Mouse (Mus musculus) cerebellum, adult (tissue): Measurements from ENCODE around the gene Gm17334.
A peak's percentile ranks its signal among the peaks of the same experiment; 100 is the strongest.

Experiments used
- ATAC-seq: cut with Nextera tagmentation; 2 replicates; pipeline ENCODE4 v1.9.2; 2017; ENCODE audit warnings: mild to moderate bottlenecking, moderate library complexity, mixed read lengths; ENCODE audit not compliant: insufficient number of reproducible peaks, low FRiP score, low TSS enrichment

Gene Gm17334

DNA sequence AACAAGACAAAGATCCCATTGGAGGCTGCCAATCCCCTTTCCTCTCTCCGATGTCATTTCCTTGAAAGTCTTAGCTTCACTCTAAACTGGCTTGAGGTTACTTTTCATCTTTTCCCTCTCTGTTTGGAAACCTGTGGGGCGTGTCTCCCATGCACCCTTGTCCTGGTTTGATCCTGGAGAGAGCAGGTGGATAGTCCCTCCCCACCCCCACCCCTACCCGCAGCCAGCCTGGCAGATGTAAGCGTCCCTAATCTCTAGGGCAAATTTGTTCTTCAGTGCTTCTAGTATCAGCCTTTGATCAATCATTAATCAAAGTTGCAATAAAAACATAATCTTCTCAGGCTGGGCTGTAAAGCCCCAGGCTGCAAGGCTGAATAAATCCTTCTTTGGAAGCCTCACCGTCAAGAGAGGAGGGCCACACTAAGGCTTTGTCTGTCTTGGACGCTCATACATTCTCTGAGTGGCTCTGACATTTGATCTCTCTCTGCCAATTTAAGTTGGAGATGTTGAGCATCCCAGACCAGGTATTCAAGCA lies 24.5 kb upstream of the Gm17334 start:
- no peak for ATAC-seq

- ATAC-seq, result no peak; the same call in 1 of the 2 replicates
Measured at GRCm38 (mm10) chr11:53796409-53797151, 23.6 kb upstream of the Gm17334 start.

GRCm38 (mm10) chr11:53795813-53796212 lies 22.8 kb upstream of the Gm17334 start:
- ATAC-seq, result no peak

DNA sequence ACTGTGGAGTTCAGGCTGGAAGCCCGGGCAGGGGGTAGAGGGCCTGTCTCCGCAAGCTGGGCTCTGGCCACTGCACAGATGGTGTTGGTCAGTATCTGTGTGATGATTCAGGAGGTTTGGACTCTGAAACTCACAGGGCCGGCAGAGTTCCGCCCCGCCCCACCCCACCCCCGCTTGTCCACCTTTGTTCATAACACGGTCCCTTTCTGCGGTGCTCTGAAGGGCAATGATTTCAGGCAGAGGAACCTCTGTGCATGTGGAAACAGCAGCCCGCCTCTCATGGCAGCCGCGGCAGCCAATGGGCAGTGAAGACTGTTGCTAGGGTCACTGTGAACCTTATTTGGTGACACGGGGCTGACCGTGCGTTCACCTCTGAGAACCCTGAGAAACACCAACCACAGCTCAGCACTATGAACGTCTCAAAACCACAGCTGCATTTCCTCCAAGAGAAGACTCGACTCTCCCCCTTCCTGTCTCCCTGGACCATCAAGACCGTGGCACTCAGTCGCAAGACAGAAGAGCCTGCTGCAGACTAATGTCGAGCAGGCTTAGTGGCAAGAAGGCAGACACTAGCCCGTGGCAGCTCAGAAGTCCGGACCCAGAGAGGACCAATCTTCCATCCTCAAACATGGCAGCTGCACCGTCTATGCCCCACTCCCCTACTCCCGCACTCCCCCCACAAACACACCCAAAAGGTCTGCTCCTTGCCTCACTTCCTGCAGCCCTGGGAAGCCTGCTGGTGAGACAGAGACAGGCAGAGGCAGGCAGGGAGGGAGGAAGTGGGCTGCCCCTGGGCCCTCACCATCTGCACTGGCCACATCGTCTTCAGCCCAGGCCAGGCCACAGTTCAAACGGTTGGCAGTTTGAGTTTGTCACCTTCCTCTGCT lies 21.9 kb upstream of the Gm17334 start:
- no peak for ATAC-seq

- no peak for ATAC-seq
Measured at GRCm38 (mm10) chr11:53794015-53794414, 21.0 kb upstream of the Gm17334 start.

- ATAC-seq, result no peak
Measured at GRCm38 (mm10) chr11:53792986-53793385, 20.0 kb upstream of the Gm17334 start.

- ATAC-seq, result no peak
Measured at GRCm38 (mm10) chr11:53789277-53789676, 16.3 kb upstream of the Gm17334 start.

GRCm38 (mm10) chr11:53788196-53788595 lies 15.2 kb upstream of the Gm17334 start:
- ATAC-seq, result no peak

GRCm38 (mm10) chr11:53786058-53787031 lies 13.4 kb upstream of the Gm17334 start:
- ATAC-seq, result peak; percentile 31; the same call in 1 of the 2 replicates

- no peak for ATAC-seq
Measured at GRCm38 (mm10) chr11:53785311-53785936, 12.4 kb upstream of the Gm17334 start.

DNA sequence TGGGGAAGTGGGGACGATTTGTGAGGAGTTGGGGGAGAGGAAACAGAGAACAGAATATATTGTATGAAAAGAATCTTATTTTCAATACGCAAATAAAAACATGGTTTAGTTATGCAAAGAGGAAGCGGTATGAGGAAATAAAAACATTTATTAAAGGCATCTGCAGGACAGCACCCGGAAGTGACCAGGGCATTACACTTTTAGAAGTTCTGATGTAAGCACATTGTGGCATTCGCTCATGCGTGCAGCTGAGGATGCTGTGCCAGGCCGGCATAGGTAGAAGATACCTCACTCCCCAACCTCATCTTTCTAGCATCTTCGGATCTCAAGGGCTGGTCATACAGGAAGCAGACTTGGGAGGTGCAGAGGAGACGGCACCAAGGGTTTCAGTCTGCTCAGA lies 10.3 kb upstream of the Gm17334 start:
- no peak for ATAC-seq

GRCm38 (mm10) chr11:53781964-53782363 lies 9.0 kb upstream of the Gm17334 start:
- no peak for ATAC-seq

DNA sequence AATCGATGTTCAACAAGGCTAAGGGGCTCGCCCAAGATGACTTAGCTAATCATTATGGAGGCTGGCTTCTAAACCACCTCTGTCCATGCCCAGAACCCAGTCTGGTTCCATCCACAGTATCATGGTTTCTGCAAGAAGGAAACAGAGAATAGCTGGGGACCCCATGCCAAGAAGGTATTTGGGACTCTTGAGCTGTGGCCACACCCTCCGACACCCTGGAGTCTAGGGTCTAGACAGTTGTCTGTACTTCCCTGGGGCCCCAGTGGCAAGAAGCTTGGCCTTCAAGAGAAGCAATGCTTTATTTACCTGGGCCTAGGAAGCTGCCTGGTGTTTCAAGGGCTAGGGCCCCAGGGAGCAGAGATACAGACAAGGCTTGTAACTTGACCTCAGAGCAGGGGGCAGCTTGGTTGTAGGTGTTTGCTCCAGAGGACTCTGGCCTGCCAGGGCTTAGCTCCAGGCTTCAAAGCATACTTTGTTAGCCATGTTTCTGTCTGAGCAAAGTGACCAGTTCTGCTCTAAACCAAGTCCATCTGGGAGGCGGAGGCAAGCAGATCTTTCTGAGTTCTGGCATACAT lies 8.3 kb upstream of the Gm17334 start:
- ATAC-seq, result no peak

GRCm38 (mm10) chr11:53780262-53780661 lies 7.3 kb upstream of the Gm17334 start:
- ATAC-seq, result no peak

- no peak for ATAC-seq
Measured at GRCm38 (mm10) chr11:53779808-53780207, 6.8 kb upstream of the Gm17334 start.

DNA sequence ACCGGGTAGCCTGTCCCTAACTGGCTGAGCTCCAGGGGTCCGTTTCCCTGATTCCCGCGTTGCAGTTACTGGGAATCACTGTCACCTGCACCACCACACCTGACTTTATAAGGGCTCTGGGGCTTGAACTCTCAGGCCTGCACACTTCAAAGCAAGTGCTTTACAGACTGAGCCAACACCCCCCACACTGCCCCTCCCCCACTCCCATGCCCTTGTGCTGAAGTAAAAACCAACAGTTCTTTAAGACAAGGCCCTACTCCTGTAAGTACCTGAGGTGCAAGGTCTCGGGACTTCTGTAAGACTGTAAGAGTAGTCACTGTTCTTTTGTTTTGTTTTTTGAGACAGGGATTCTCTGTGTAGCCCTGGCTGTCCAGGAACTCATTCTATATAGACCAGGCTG lies 5.5 kb upstream of the Gm17334 start:
- ATAC-seq, result no peak

- ATAC-seq, result no peak
Measured at GRCm38 (mm10) chr11:53777736-53778135, 4.7 kb upstream of the Gm17334 start.

DNA sequence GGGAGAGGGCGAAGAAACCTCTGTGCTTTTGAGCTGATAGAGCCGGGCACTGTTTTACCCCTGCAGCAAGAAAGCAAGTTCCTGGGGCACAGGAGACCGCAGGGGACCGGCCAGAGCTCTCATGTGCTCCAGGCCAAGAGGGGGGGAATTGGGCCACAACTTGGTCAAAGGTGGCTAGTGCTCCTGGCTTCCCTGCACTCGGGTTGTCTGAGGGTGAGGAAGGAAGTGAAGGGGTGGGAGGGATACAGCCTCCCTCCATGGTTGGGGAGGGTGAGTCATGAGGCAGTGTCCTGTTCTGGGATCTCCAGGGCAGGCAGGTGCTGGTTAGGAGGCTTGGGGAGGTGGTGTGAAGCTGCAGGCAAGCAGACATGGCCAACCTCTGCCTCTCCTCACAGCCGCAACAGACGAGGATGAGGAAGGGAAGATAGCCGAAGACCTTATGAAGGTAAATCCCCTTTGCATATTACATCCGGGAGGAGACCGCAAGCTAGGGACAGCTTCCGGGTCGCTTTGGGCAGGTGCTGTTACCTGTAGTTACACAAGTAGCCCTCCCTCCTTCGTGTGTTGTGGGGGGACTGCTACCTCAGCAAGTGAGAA lies 1.8 kb upstream of the Gm17334 start:
- no peak for ATAC-seq
